Mouse (Mus musculus) limb, embryonic 11.5 days (tissue): ENCODE measurements at regions not wholly inside any gene's neighbourhood (a gene's known extent, or its start where the extent isn't known, plus 50 kb on each side); places are given as distances from the start of the nearest gene placed in this dataset.

Experiments
- ATAC-seq: fragments of 200-750 bp; cut with Nextera tagmentation; 2 replicates; pipeline ENCODE4 v1.8.0; 2017; ENCODE audit warnings: low read depth; ENCODE audit not compliant: insufficient number of reproducible peaks, low FRiP score, low TSS enrichment
- DNase-seq: peaks from one replicate; pipeline ENCODE4 v3.0.0-alpha.2; 2015; ENCODE audit warnings: low spot score
- H3K27ac ChIP-seq: fragments of 300-500 bp; sonication (generic); replicated peaks from 2 replicates; pipeline ENCODE4 v1.5.1; 2014; ENCODE audit warnings: low read depth, mild to moderate bottlenecking, low read length
- H3K27me3 ChIP-seq: fragments of 300-500 bp; sonication (generic); 2 replicates; pipeline ENCODE4 v1.6.1; 2014; ENCODE audit warnings: mild to moderate bottlenecking, low read length, mixed read lengths; ENCODE audit not compliant: control insufficient read depth, insufficient read depth
- H3K36me3 ChIP-seq: fragments of 300-500 bp; sonication (generic); 2 replicates; pipeline ENCODE4 v1.6.1; 2014; ENCODE audit warnings: mild to moderate bottlenecking, low read length, moderate library complexity, mixed read lengths; ENCODE audit not compliant: control insufficient read depth, insufficient read depth
- H3K4me1 ChIP-seq: fragments of 300-500 bp; sonication (generic); 2 replicates; pipeline ENCODE4 v1.6.1; 2014; ENCODE audit warnings: low read length, mixed read lengths; ENCODE audit not compliant: control insufficient read depth, insufficient read depth
- H3K4me2 ChIP-seq: fragments of 300-500 bp; sonication (generic); 2 replicates; pipeline ENCODE4 v1.6.1; 2014; ENCODE audit warnings: low read depth, mild to moderate bottlenecking, moderate library complexity; ENCODE audit not compliant: severe bottlenecking
- H3K4me3 ChIP-seq: fragments of 300-500 bp; sonication (generic); 2 replicates; pipeline ENCODE4 v1.5.1; 2014; ENCODE audit warnings: low read depth, low read length
- H3K9ac ChIP-seq: fragments of 300-500 bp; sonication (generic); 2 replicates; pipeline ENCODE4 v1.6.1; 2014; ENCODE audit warnings: mild to moderate bottlenecking, low read length
- H3K9me3 ChIP-seq: fragments of 300-500 bp; sonication (generic); 2 replicates; pipeline ENCODE4 v1.6.1; 2016; ENCODE audit warnings: low read length; ENCODE audit not compliant: control insufficient read depth
- WGBS: fragments of 180-500 bp; shearing (Covaris S2); extraction: QIAGEN DNeasy Blood & Tissue Kit; methylation state at CpG from one replicate; pipeline ENCODE4 v1.1.7; 2014; 5-methylcytosine and 5-hydroxymethylcytosine counted together

GRCm38 (mm10) chr3:159069957-159070684 is 425.1 kb upstream of the Depdc1a start:
- ATAC-seq (no peak), DNase-seq (no peak)
- no peak overlapping the region for H3K27ac ChIP-seq

DNA sequence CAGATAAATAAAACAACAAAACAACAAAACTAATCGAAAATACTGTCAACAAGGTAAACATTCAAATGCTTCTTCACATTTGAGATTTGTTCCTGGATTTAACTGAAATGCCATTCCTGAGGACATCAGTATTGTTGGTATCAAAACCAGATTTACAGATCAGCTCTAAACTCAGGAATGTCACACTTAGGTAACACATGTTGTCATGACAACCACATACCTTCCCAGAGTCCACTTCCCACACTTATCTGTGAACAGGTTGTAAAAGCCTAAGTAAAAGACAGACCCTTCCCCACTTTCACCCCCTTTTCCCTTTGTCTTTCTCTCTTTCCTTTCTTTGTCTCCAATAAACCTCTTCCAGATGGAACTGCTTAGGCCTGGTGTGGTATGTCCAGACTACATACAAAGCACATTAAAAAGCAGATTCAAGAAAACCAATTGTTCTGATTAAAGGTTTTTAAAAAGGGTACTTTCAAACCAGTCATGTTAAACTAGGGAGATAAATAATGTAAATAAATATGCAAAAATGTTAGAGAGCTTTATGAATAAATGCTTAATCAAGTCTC is 438.2 kb upstream of the Depdc1a start:
- no peak overlapping the region for H3K4me2 ChIP-seq
- no peak for DNase-seq
- 80% methylated on average over 1 of the region's 1 CpGs for WGBS

More at GRCm38 (mm10) chr3:159069957-159070684, 425.1 kb upstream of the Depdc1a start:
- no peak overlapping the region for H3K9ac ChIP-seq
- no peaks in the 10 kb centered on the region for H3K4me1 ChIP-seq
- no peaks in the 10 kb centered on the region for H3K36me3 ChIP-seq
- no peaks in the 10 kb centered on the region for H3K9me3 ChIP-seq
- no peak overlapping the region for H3K4me3 ChIP-seq
- H3K27me3 ChIP-seq = no peaks in the 10 kb centered on the region
- no peak overlapping the region for H3K4me2 ChIP-seq

DNA sequence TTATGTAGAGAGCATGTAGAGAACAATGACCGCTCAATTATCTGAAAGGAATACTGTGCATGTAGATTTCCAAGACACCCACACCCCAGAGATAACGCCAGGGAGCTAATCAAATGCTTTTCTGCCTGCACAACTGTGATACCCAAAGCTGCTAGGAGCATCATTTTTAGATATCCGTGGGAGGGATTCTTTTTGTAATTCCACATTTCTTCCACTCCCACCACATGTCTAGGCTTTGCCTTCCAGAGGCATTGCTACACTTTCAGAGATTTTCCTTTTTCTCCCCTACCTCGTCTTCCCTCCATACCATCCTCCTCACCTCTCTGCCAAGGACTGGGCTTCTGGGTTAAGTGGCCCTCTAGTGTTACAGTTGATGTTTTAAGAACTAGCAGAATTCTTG is 460.4 kb upstream of the Depdc1a start:
- Histone ChIP-seq H3K27me3 (no peaks in the 10 kb centered on the region), H3K27ac (no peak overlapping the region), H3K4me2 (no peak overlapping the region), H3K9ac (no peak overlapping the region), H3K36me3 (no peaks in the 10 kb centered on the region), H3K4me3 (no peak overlapping the region), H3K4me1 (no peaks in the 10 kb centered on the region), H3K9me3 (no peaks in the 10 kb centered on the region)
- WGBS = 73% methylated on average over 4 of the region's 4 CpGs
- DNase-seq (no peak), ATAC-seq (no peak)

More for the DNA sequence above, 438.2 kb upstream of the Depdc1a start:
- Histone ChIP-seq H3K4me1 (no peaks in the 10 kb centered on the region), H3K9me3 (no peaks in the 10 kb centered on the region), H3K27me3 (no peaks in the 10 kb centered on the region), H3K36me3 (no peaks in the 10 kb centered on the region), H3K4me3 (no peak overlapping the region), H3K9ac (no peak overlapping the region), H3K27ac (no peak overlapping the region)
- peak; percentile 70; the same call in 1 of the 2 replicates for ATAC-seq

GRCm38 (mm10) chr3:159031581-159031980 is 463.7 kb upstream of the Depdc1a start:
- no peak overlapping the region for H3K4me2 ChIP-seq
- no peak overlapping the region for H3K4me3 ChIP-seq
- H3K4me1 ChIP-seq = no peaks in the 10 kb centered on the region
- no peaks in the 10 kb centered on the region for H3K9me3 ChIP-seq
- H3K27ac ChIP-seq = no peak overlapping the region
- H3K36me3 ChIP-seq = no peaks in the 10 kb centered on the region
- WGBS = 79% methylated on average over 3 of the region's 3 CpGs
- H3K9ac ChIP-seq = no peak overlapping the region
- H3K27me3 ChIP-seq = no peaks in the 10 kb centered on the region
- ATAC-seq (no peak), DNase-seq (no peak)

- no peak overlapping the region for H3K9ac ChIP-seq
- H3K36me3 ChIP-seq = no peaks in the 10 kb centered on the region
- H3K4me1 ChIP-seq = no peaks in the 10 kb centered on the region
- no peak for ATAC-seq
- no peaks in the 10 kb centered on the region for H3K9me3 ChIP-seq
- H3K4me3 ChIP-seq = no peak overlapping the region
- DNase-seq = no peak
- H3K4me2 ChIP-seq = no peak overlapping the region
- H3K27ac ChIP-seq = no peak overlapping the region
- H3K27me3 ChIP-seq = no peaks in the 10 kb centered on the region
- WGBS = 89% methylated on average over 3 of the region's 3 CpGs
Measured at GRCm38 (mm10) chr3:159030675-159031074, 464.6 kb upstream of the Depdc1a start.

DNA sequence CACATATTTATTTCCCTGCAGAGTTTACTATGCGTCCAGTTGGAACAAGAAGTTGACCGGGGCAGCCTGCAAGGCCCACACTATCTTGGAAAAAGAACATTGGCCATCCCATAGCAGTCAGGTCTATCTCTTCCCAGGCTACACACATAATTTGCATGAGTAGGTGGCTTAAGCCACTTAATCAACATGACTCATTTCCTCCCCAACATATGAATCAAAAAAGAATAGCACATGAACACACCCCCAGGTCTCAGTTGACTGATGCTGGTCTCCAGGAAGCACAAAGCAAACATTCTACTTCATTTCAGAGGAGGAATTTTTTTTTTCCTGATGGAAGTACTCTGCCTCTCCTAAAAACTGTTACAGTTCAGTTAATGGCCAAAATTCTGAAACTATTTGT is 465.3 kb upstream of the Depdc1a start:
- H3K4me1 ChIP-seq = no peaks in the 10 kb centered on the region
- no peaks in the 10 kb centered on the region for H3K36me3 ChIP-seq
- H3K27ac ChIP-seq = no peak overlapping the region
- ATAC-seq = no peak
- no peak overlapping the region for H3K4me2 ChIP-seq
- WGBS = 90% methylated on average over 2 of the region's 2 CpGs
- no peaks in the 10 kb centered on the region for H3K9me3 ChIP-seq
- H3K27me3 ChIP-seq = no peaks in the 10 kb centered on the region
- no peak for DNase-seq
- no peak overlapping the region for H3K9ac ChIP-seq
- H3K4me3 ChIP-seq = no peak overlapping the region

DNA sequence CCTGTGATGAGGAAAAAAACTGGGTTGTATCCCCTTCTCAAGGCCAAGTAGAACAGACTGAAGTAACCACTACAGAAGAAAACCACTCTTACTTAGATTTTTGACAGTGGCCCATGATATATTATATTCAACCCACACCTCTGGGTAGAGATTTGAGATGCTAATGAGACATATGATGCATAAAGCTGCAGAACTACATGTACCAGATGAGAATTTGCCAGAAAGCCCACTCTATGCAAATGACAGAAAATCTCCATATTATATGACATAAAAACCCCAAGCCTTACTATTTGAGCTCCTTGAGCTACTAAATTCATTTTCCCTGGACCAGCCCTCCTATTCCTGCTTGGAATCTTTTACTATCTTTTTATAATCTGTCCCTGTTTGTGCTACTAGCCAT is 458.4 kb upstream of the Lrrc7 start:
- H3K27me3 ChIP-seq = no peaks in the 10 kb centered on the region
- no peak overlapping the region for H3K4me2 ChIP-seq
- no peak overlapping the region for H3K27ac ChIP-seq
- H3K4me3 ChIP-seq = no peak overlapping the region
- ATAC-seq (no peak), DNase-seq (no peak)
- no peak overlapping the region for H3K9ac ChIP-seq
- no peaks in the 10 kb centered on the region for H3K9me3 ChIP-seq
- H3K36me3 ChIP-seq = no peaks in the 10 kb centered on the region
- H3K4me1 ChIP-seq = no peaks in the 10 kb centered on the region

- H3K9me3 ChIP-seq = no peaks in the 10 kb centered on the region
- no peak for ATAC-seq
Measured at GRCm38 (mm10) chr3:159017269-159017668, 455.2 kb upstream of the Lrrc7 start.

DNA sequence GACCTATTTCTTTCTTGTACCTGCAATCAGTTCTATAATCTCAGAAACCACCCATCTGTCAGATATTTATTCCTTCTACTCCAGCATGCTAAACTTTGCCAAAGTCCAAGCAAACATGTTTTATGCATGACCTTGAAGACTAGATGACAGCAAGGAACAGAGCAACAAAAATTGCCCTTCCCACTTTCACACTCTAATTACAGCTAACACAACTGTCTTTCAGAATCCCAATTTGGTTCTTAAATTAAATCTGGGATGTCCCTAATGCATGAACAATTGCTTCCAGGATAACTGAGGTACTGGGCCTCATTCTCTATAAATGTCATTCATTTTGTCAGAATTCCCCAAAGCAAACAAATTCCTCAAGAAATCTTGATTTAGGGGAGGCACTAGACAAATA is 454.4 kb upstream of the Lrrc7 start:
- no peak for ATAC-seq
- Histone ChIP-seq H3K4me1 (no peaks in the 10 kb centered on the region), H3K27ac (no peak overlapping the region), H3K9ac (no peak overlapping the region), H3K4me3 (no peak overlapping the region), H3K27me3 (no peaks in the 10 kb centered on the region), H3K36me3 (no peaks in the 10 kb centered on the region), H3K9me3 (no peaks in the 10 kb centered on the region), H3K4me2 (no peak overlapping the region)
- DNase-seq = no peak

More at GRCm38 (mm10) chr3:159017269-159017668, 455.2 kb upstream of the Lrrc7 start:
- H3K4me2 ChIP-seq = no peak overlapping the region
- no peak overlapping the region for H3K4me3 ChIP-seq
- no peaks in the 10 kb centered on the region for H3K36me3 ChIP-seq
- no peak overlapping the region for H3K27ac ChIP-seq
- no peak for DNase-seq
- H3K9ac ChIP-seq = no peak overlapping the region
- H3K27me3 ChIP-seq = no peaks in the 10 kb centered on the region
- H3K4me1 ChIP-seq = no peaks in the 10 kb centered on the region
